Mouse (Mus musculus): Measurements from ENCODE around the gene Cacna1f.

DNA sequence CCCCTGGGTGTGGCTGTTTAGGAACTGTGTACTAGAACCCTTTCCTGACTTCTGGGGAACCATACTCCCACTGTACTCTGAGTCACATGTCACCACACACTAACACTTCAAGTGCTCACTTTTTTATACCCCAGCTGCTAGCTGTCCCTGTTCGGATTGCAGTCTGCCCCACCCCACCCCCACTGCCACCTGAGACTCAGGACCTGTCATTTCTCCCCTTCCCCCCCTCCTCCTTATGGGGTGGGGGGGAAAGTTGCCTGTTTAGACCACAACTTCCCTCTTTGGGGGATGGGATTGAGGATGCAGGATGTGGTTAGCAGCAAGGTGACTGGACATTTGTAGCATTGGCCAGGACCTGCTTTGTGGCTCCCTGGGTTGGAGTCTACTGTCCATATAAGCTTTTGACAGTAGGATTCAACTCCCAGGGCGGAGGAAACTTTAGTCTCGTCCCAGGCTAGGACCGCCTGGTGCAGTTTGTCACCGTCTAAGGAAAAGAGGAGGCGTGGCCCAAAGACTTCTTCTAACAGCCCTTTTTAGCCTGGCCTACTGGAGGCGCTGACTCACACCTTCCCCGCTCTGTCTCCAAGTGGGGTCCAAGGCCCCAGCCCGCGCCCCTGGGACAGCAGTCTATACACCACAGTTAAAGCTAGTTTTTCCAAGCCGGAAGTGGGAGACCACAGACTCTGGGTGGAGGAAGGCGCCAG, 66.8 kb downstream of the Cacna1f start:
- no peak for TF ChIP-seq CTCF (conservative IDR thresholded peaks at IDR 0.05; ENCODE audit: insufficient read depth, insufficient read length, low read depth, low read length)
- no peak for TF ChIP-seq POLR2A (IDR thresholded peaks at IDR 0.05; ENCODE audit: low read depth, low read length)

Measured in kidney, adult 2 months (tissue).